Mouse (Mus musculus) hindbrain, embryonic 15.5 days (tissue): ENCODE measurements around the gene Cntn5. TPM values are rescaled to one million over a fixed set of nuclear protein-coding genes. Genes with fewer than 3 reads are reported as not detected.
"Not testable (repeated sequence)": the region's sequence is repeated elsewhere in the genome, so short reads cannot be mapped to it uniquely, and the experiment has no call there.

ENCODE experiments used
- ATAC-seq: fragments of 200-750 bp; cut with Nextera tagmentation; 2 replicates; pipeline ENCODE4 v1.8.0; 2017; ENCODE audit warnings: low read depth, moderate number of reproducible peaks, moderate TSS enrichment; ENCODE audit not compliant: low FRiP score
- H3K27ac ChIP-seq: fragments of 300-500 bp; sonication (generic); replicated peaks from 2 replicates; pipeline ENCODE4 v1.5.1; 2015; ENCODE audit warnings: mild to moderate bottlenecking, inconsistent platforms
- H3K27me3 ChIP-seq: fragments of 300-500 bp; sonication (generic); 2 replicates; pipeline ENCODE4 v1.6.1; 2015; ENCODE audit warnings: control low read depth, inconsistent platforms
- H3K36me3 ChIP-seq: fragments of 300-500 bp; sonication (generic); 2 replicates; pipeline ENCODE4 v1.6.1; 2015; ENCODE audit warnings: control low read depth, inconsistent platforms
- H3K4me1 ChIP-seq: fragments of 300-500 bp; sonication (generic); replicated peaks from 2 replicates; pipeline ENCODE4 v1.6.1; 2015; ENCODE audit warnings: control low read depth, inconsistent platforms
- H3K4me2 ChIP-seq: fragments of 300-500 bp; sonication (generic); 2 replicates; pipeline ENCODE4 v1.6.1; 2015; ENCODE audit warnings: moderate library complexity, mild to moderate bottlenecking, inconsistent platforms
- H3K4me3 ChIP-seq: fragments of 300-500 bp; sonication (generic); 2 replicates; pipeline ENCODE4 v1.5.1; 2015; ENCODE audit warnings: mild to moderate bottlenecking, inconsistent platforms
- H3K9ac ChIP-seq: fragments of 300-500 bp; sonication (generic); 2 replicates; pipeline ENCODE4 v1.6.1; 2015; ENCODE audit warnings: inconsistent platforms
- H3K9me3 ChIP-seq: fragments of 300-500 bp; sonication (generic); 2 replicates; pipeline ENCODE4 v1.6.1; 2016; ENCODE audit warnings: control low read depth, inconsistent platforms
- WGBS: fragments of 180-500 bp; shearing (Covaris S2); methylation state at CpG from one replicate; pipeline ENCODE4 v1.1.7; 2015; 5-methylcytosine and 5-hydroxymethylcytosine counted together
- polyA plus RNA-seq: library from polyadenylated mRNA; unstranded; fragments of >200 nt; fragmentation: Nextera tagmentation; extraction: Ambion mirVana; gene quantifications from 2 replicates; pipeline ENCODE4 v1.2.1, GENCODE M21; 2015

Gene Cntn5
- polyA plus RNA-seq, 1 experiment from 2014 or later = 22.5 TPM

- Histone ChIP-seq H3K9me3 (no peaks in the 10 kb centered on the region), H3K4me3 (no peak overlapping the region), H3K4me2 (no peak overlapping the region), H3K27ac (no peak overlapping the region), H3K36me3 (no peaks in the 10 kb centered on the region), H3K4me1 (no peaks in the 10 kb centered on the region), H3K27me3 (no peaks in the 10 kb centered on the region), H3K9ac (no peak overlapping the region)
- no peak for ATAC-seq
- WGBS = 64% methylated on average over 5 of the region's 5 CpGs
Observed at GRCm38 (mm10) chr9:10645951-10646350, 258.6 kb downstream of the Cntn5 start.

GRCm38 (mm10) chr9:10645045-10645830 lies 259.3 kb downstream of the Cntn5 start:
- Histone ChIP-seq H3K9me3 (no peaks in the 10 kb centered on the region), H3K27me3 (no peaks in the 10 kb centered on the region), H3K36me3 (no peaks in the 10 kb centered on the region), H3K4me2 (no peak overlapping the region), H3K4me3 (no peak overlapping the region), H3K4me1 (no peaks in the 10 kb centered on the region), H3K9ac (no peak overlapping the region), H3K27ac (no peak overlapping the region)
- no peak for ATAC-seq
- 60% methylated on average over 7 of the region's 7 CpGs for WGBS

- Histone ChIP-seq H3K4me1 (no peaks in the 10 kb centered on the region), H3K9ac (no peak overlapping the region)
- ATAC-seq = 0 out of 2 replicates have a peak, but pooled peaks have one; percentile 34
Observed at GRCm38 (mm10) chr9:10618036-10618435, 286.5 kb downstream of the Cntn5 start.

GRCm38 (mm10) chr9:10575346-10576241 lies 329.0 kb downstream of the Cntn5 start:
- H3K9ac ChIP-seq = no peak overlapping the region
- 0 out of 2 replicates have a peak, but pooled peaks have one; percentile 34 for ATAC-seq
- no peaks in the 10 kb centered on the region for H3K9me3 ChIP-seq
- no peak overlapping the region for H3K27ac ChIP-seq
- 60% methylated on average over 7 of the region's 7 CpGs for WGBS
- H3K27me3 ChIP-seq = no peaks in the 10 kb centered on the region
- H3K36me3 ChIP-seq = no peaks in the 10 kb centered on the region
- no peaks in the 10 kb centered on the region for H3K4me1 ChIP-seq
- H3K4me2 ChIP-seq = no peak overlapping the region
- no peak overlapping the region for H3K4me3 ChIP-seq

More at GRCm38 (mm10) chr9:10618036-10618435, 286.5 kb downstream of the Cntn5 start:
- no peaks in the 10 kb centered on the region for H3K9me3 ChIP-seq
- 72% methylated on average over 5 of the region's 5 CpGs for WGBS
- no peaks in the 10 kb centered on the region for H3K36me3 ChIP-seq
- H3K27ac ChIP-seq = no peak overlapping the region
- H3K4me3 ChIP-seq = no peak overlapping the region
- H3K27me3 ChIP-seq = no peaks in the 10 kb centered on the region
- no peak overlapping the region for H3K4me2 ChIP-seq

- ATAC-seq = no peak
- no peak overlapping the region for H3K27ac ChIP-seq
- H3K9me3 ChIP-seq = no peaks in the 10 kb centered on the region
- H3K4me1 ChIP-seq = no peaks in the 10 kb centered on the region
- H3K9ac ChIP-seq = no peak overlapping the region
- no peak overlapping the region for H3K4me3 ChIP-seq
- no peaks in the 10 kb centered on the region for H3K36me3 ChIP-seq
- no peaks in the 10 kb centered on the region for H3K27me3 ChIP-seq
- H3K4me2 ChIP-seq = no peak overlapping the region
Observed at GRCm38 (mm10) chr9:10569830-10570229, 334.7 kb downstream of the Cntn5 start.

GRCm38 (mm10) chr9:10540877-10541276 lies 363.7 kb downstream of the Cntn5 start:
- not testable (repeated sequence) for H3K4me2 ChIP-seq, H3K27me3 ChIP-seq, ATAC-seq, H3K27ac ChIP-seq, H3K4me3 ChIP-seq, H3K9me3 ChIP-seq, H3K36me3 ChIP-seq, H3K4me1 ChIP-seq, H3K9ac ChIP-seq
- WGBS = 59% methylated on average over 5 of the region's 5 CpGs

GRCm38 (mm10) chr9:10532248-10532647 lies 372.3 kb downstream of the Cntn5 start:
- no peak overlapping the region for H3K27ac ChIP-seq
- H3K4me2 ChIP-seq = no peak overlapping the region
- no peaks in the 10 kb centered on the region for H3K36me3 ChIP-seq
- no peak overlapping the region for H3K4me3 ChIP-seq
- ATAC-seq = no peak
- no peak overlapping the region for H3K9ac ChIP-seq
- no peaks in the 10 kb centered on the region; the same call in 1 of the 2 replicates for H3K4me1 ChIP-seq
- no peaks in the 10 kb centered on the region for H3K9me3 ChIP-seq
- no peaks in the 10 kb centered on the region for H3K27me3 ChIP-seq
- WGBS = 87% methylated on average over 5 of the region's 5 CpGs

- H3K9me3 ChIP-seq = no peaks in the 10 kb centered on the region
- H3K4me2 ChIP-seq = no peak overlapping the region
- H3K27me3 ChIP-seq = no peaks in the 10 kb centered on the region
- H3K4me1 ChIP-seq = no peaks in the 10 kb centered on the region; the same call in 1 of the 2 replicates
- H3K9ac ChIP-seq = no peak overlapping the region
- whole genome bisulfite sequencing = 89% methylated on average over 2 of the region's 2 CpGs
- no peak overlapping the region for H3K27ac ChIP-seq
- no peak overlapping the region for H3K4me3 ChIP-seq
- no peaks in the 10 kb centered on the region for H3K36me3 ChIP-seq
- ATAC-seq = no peak
Observed at GRCm38 (mm10) chr9:10531087-10531486, 373.5 kb downstream of the Cntn5 start.

- H3K4me1 ChIP-seq = no peaks in the 10 kb centered on the region; the same call in 1 of the 2 replicates
- H3K4me3 ChIP-seq = no peak overlapping the region
- H3K27me3 ChIP-seq = no peaks in the 10 kb centered on the region
- H3K9ac ChIP-seq = no peak overlapping the region
- no peak overlapping the region for H3K4me2 ChIP-seq
- H3K36me3 ChIP-seq = no peaks in the 10 kb centered on the region
- no peak for ATAC-seq
- no peaks in the 10 kb centered on the region for H3K9me3 ChIP-seq
- WGBS = 48% methylated on average over 4 of the region's 4 CpGs
- no peak overlapping the region for H3K27ac ChIP-seq
Observed at GRCm38 (mm10) chr9:10529528-10529927, 375.0 kb downstream of the Cntn5 start.

GRCm38 (mm10) chr9:10529113-10529512 lies 375.5 kb downstream of the Cntn5 start:
- WGBS = 67% methylated on average over 1 of the region's 1 CpGs
- H3K27ac ChIP-seq = no peak overlapping the region
- H3K36me3 ChIP-seq = no peaks in the 10 kb centered on the region
- no peak overlapping the region for H3K4me2 ChIP-seq
- no peaks in the 10 kb centered on the region; the same call in 1 of the 2 replicates for H3K4me1 ChIP-seq
- no peaks in the 10 kb centered on the region for H3K27me3 ChIP-seq
- ATAC-seq = peak; percentile 54; the same call in 1 of the 2 replicates
- no peaks in the 10 kb centered on the region for H3K9me3 ChIP-seq
- no peak overlapping the region for H3K4me3 ChIP-seq
- H3K9ac ChIP-seq = no peak overlapping the region

- H3K27ac ChIP-seq = no peak overlapping the region
- no peaks in the 10 kb centered on the region for H3K36me3 ChIP-seq
- no peak overlapping the region for H3K4me2 ChIP-seq
- no peak for ATAC-seq
- no peak overlapping the region for H3K9ac ChIP-seq
- H3K27me3 ChIP-seq = no peaks in the 10 kb centered on the region
- 67% methylated on average over 5 of the region's 5 CpGs for WGBS
- no peak overlapping the region for H3K4me3 ChIP-seq
- H3K9me3 ChIP-seq = no peaks in the 10 kb centered on the region
- H3K4me1 ChIP-seq = no peaks in the 10 kb centered on the region; the same call in 1 of the 2 replicates
Observed at GRCm38 (mm10) chr9:10528692-10529091, 375.9 kb downstream of the Cntn5 start.
